Mouse (Mus musculus): ENCODE data around the gene Dusp18.

GRCm38 (mm10) chr11:3937321-3937874 lies 42.4 kb downstream of the Dusp18 start:
- no peak for TF ChIP-seq FOSL1 (IDR thresholded peaks at IDR 0.05; ENCODE audit: insufficient read depth, low read length, poor library complexity, severe bottlenecking)
- TF ChIP-seq USF1 (IDR thresholded peaks at IDR 0.05; ENCODE audit: low read depth) = no peak
- TF ChIP-seq CTCF (IDR thresholded peaks at IDR 0.05; ENCODE audit: control insufficient read depth, insufficient read depth, insufficient read length) = no peak
- TF ChIP-seq MAX (IDR thresholded peaks at IDR 0.05) = no peak
- TF ChIP-seq MYOD1 (IDR thresholded peaks at IDR 0.05; ENCODE audit: control insufficient read depth, insufficient read length, low read depth) = no peak
- TF ChIP-seq CEBPB (IDR thresholded peaks at IDR 0.05; ENCODE audit: low read depth) = no peak
